Mouse (Mus musculus) midbrain, postnatal 0 days (tissue): ENCODE measurements around the gene Rab29. TPM values are rescaled to one million over a fixed set of nuclear protein-coding genes. Genes with fewer than 3 reads are reported as not detected.

Source experiments
- ATAC-seq: fragments of 200-750 bp; cut with Nextera tagmentation; 2 replicates; pipeline ENCODE4 v1.8.0; 2017; ENCODE audit warnings: moderate number of reproducible peaks, mild to moderate bottlenecking, moderate TSS enrichment, moderate library complexity; ENCODE audit not compliant: low FRiP score
- DNase-seq: peaks from one replicate; pipeline ENCODE4 v3.0.0-alpha.2; 2015; ENCODE audit warnings: low spot score
- H3K27ac ChIP-seq: fragments of 300-500 bp; sonication (generic); 2 replicates; pipeline ENCODE4 v1.5.1; 2014; ENCODE audit warnings: low read depth, mild to moderate bottlenecking, low read length, mixed read lengths
- H3K27me3 ChIP-seq: fragments of 300-500 bp; sonication (generic); 2 replicates; pipeline ENCODE4 v1.6.1; 2014; ENCODE audit warnings: low read length, control low read depth, mixed read lengths; ENCODE audit not compliant: insufficient read depth
- H3K36me3 ChIP-seq: fragments of 300-500 bp; sonication (generic); 2 replicates; pipeline ENCODE4 v1.6.1; 2014; ENCODE audit warnings: low read length, control low read depth, mixed read lengths; ENCODE audit not compliant: insufficient read depth
- H3K4me1 ChIP-seq: fragments of 300-500 bp; sonication (generic); 2 replicates; pipeline ENCODE4 v1.6.1; 2014; ENCODE audit warnings: mild to moderate bottlenecking, control low read depth, antibody characterized with exemption, low read length, mixed read lengths; ENCODE audit not compliant: insufficient read depth
- H3K4me2 ChIP-seq: fragments of 300-500 bp; sonication (generic); 2 replicates; pipeline ENCODE4 v1.6.1; 2014; ENCODE audit warnings: low read depth, mild to moderate bottlenecking, low read length, mixed read lengths; ENCODE audit not compliant: poor library complexity, severe bottlenecking
- H3K4me3 ChIP-seq: fragments of 300-500 bp; sonication (generic); 2 replicates; pipeline ENCODE4 v1.5.1; 2014; ENCODE audit warnings: low read depth, mild to moderate bottlenecking, low read length, moderate library complexity
- H3K9ac ChIP-seq: fragments of 300-500 bp; sonication (generic); replicated peaks from 2 replicates; pipeline ENCODE4 v1.6.1; 2014; ENCODE audit warnings: mild to moderate bottlenecking, low read length, moderate library complexity, mixed read lengths; ENCODE audit not compliant: poor library complexity, severe bottlenecking
- H3K9me3 ChIP-seq: fragments of 300-500 bp; sonication (generic); 2 replicates; pipeline ENCODE4 v1.6.1; 2016; ENCODE audit warnings: low read length, control low read depth
- CTCF ChIP-seq: IDR thresholded peaks from 2 replicates; pipeline ENCODE4 v1.5.1; 2016; ENCODE audit warnings: antibody characterized with exemption, mild to moderate bottlenecking
- WGBS: fragments of 180-500 bp; shearing (Covaris S2); extraction: QIAGEN DNeasy Blood & Tissue Kit; methylation state at CpG from one replicate; pipeline ENCODE4 v1.1.7; 2014; 5-methylcytosine and 5-hydroxymethylcytosine counted together
- polyA plus RNA-seq: library from polyadenylated mRNA; unstranded; fragments of >200 nt; fragmentation: Nextera tagmentation; extraction: Ambion mirVana; gene quantifications from 2 replicates; pipeline ENCODE4 v1.2.1, GENCODE M21; 2015
- total RNA-seq: library from RNA; depleted of rRNA; stranded (reverse); fragments of >200 nt; gene quantifications from 2 replicates; pipeline ENCODE4 v1.2.3, GENCODE M21; 2014

Rab29 gene
- total and polyA plus RNA-seq, 2 experiments from 2014 or later, result 6.6 to 7.8 TPM

- no peaks in the 10 kb centered on the region for H3K36me3 ChIP-seq
- no peak overlapping the region for H3K9ac ChIP-seq
- no peak for TF ChIP-seq CTCF
- H3K4me3 ChIP-seq, result no peak overlapping the region
- ATAC-seq, result no peak
- H3K27ac ChIP-seq, result no peak overlapping the region
- H3K9me3 ChIP-seq, result 0 out of 2 replicates have a peak, but pooled peaks cover 3% of the 10 kb centered on the region
- no peaks in the 10 kb centered on the region for H3K27me3 ChIP-seq
- H3K4me2 ChIP-seq, result no peak overlapping the region
- H3K4me1 ChIP-seq, result peaks cover 5% of the 10 kb centered on the region; the same call in 1 of the 2 replicates
- WGBS, result 76% methylated on average over 5 of the region's 5 CpGs
- no peak for DNase-seq
These were observed 43.5 kb upstream of the Rab29 start for GRCm38 (mm10) chr1:131823563-131823962.

GRCm38 (mm10) chr1:131824528-131825181, 42.4 kb upstream of the Rab29 start:
- Histone ChIP-seq H3K4me2 (no peak overlapping the region), H3K27ac (no peak overlapping the region), H3K36me3 (no peaks in the 10 kb centered on the region), H3K9me3 (no peaks in the 10 kb centered on the region), H3K4me1 (peaks cover 11% of the 10 kb centered on the region; the same call in 1 of the 2 replicates), H3K4me3 (no peak overlapping the region), H3K27me3 (no peaks in the 10 kb centered on the region), H3K9ac (no peak overlapping the region)
- DNase-seq (no peak), ATAC-seq (no peak)
- TF ChIP-seq CTCF, result no peak
- 90% methylated on average over 11 of the region's 11 CpGs for whole genome bisulfite sequencing

GRCm38 (mm10) chr1:131827207-131827786, 39.7 kb upstream of the Rab29 start, which contains the start of gene Slc41a1:
TSS of gene Slc41a1 (plus strand) at chr1:131827493.
- ATAC-seq (peak; percentile 35), DNase-seq (no peak)
- Histone ChIP-seq H3K9me3 (no peaks in the 10 kb centered on the region), H3K9ac (peak within 1 kb of the TSS; percentile 86), H3K4me3 (peak within 1 kb of the TSS; percentile 73), H3K36me3 (0 out of 2 replicates have a peak, but pooled peaks cover 5% of the 10 kb centered on the region), H3K27ac (peak within 1 kb of the TSS; percentile 86), H3K4me2 (peak within 1 kb of the TSS; percentile 86), H3K27me3 (no peaks in the 10 kb centered on the region), H3K4me1 (peaks cover 22% of the 10 kb centered on the region; the same call in 1 of the 2 replicates)
- WGBS, result 3% methylated on average over 25 of the region's 25 CpGs
- TF ChIP-seq CTCF, result no peak

GRCm38 (mm10) chr1:131827787-131828258, 39.2 kb upstream of the Rab29 start:
- no peak for TF ChIP-seq CTCF
- under 1% methylated on average over 35 of the region's 36 CpGs for WGBS
- peak overlapping the region; percentile 86 for H3K4me2 ChIP-seq
- DNase-seq (peak; percentile 97), ATAC-seq (peak; percentile 95)
- H3K4me3 ChIP-seq, result peak overlapping the region; percentile 73
- H3K4me1 ChIP-seq, result peaks cover 22% of the 10 kb centered on the region; the same call in 1 of the 2 replicates
- peak overlapping the region; percentile 86 for H3K9ac ChIP-seq
- no peaks in the 10 kb centered on the region for H3K27me3 ChIP-seq
- H3K9me3 ChIP-seq, result no peaks in the 10 kb centered on the region
- H3K27ac ChIP-seq, result peak overlapping the region; percentile 86
- 0 out of 2 replicates have a peak, but pooled peaks cover 5% of the 10 kb centered on the region for H3K36me3 ChIP-seq

- 3% methylated on average over 21 of the region's 22 CpGs for WGBS
- Histone ChIP-seq H3K4me1 (peaks cover 22% of the 10 kb centered on the region; the same call in 1 of the 2 replicates), H3K27ac (peak overlapping the region; percentile 86), H3K27me3 (no peaks in the 10 kb centered on the region), H3K4me2 (peak overlapping the region; percentile 86), H3K36me3 (0 out of 2 replicates have a peak, but pooled peaks cover 5% of the 10 kb centered on the region), H3K9me3 (no peaks in the 10 kb centered on the region), H3K9ac (peak overlapping the region; percentile 86), H3K4me3 (peak overlapping the region; percentile 73)
- peak; percentile 49 for DNase-seq
- peak; percentile 52 for ATAC-seq
- TF ChIP-seq CTCF, result no peak
These were observed 38.5 kb upstream of the Rab29 start for GRCm38 (mm10) chr1:131828297-131829126.
